Mouse (Mus musculus) embryonic stem cell, embryonic (primary cell): ENCODE measurements around the gene Timm10b.

Experiments used
- CTCF ChIA-PET, 4 experiments: fragments of 300-600 bp in 2 of 4; fragments of 350-600 bp in 2 of 4; sonication (Branson Sonifier 250); formaldehyde crosslinking; loops; one replicate each; lab custom pipeline; 2022; ENCODE audit warnings: inconsistent platforms in 2 of 4; lab: Charles Lee
- POLR2A ChIA-PET, 4 experiments: fragments of 300-600 bp in 2 of 4; fragments of 350-600 bp in 2 of 4; sonication (Branson Sonifier 250); formaldehyde crosslinking; loops; one replicate each; lab custom pipeline; 2022; ENCODE audit warnings: antibody characterized with exemption in 4 of 4, inconsistent platforms in 1 of 4; lab: Charles Lee

The Timm10b gene

DNA sequence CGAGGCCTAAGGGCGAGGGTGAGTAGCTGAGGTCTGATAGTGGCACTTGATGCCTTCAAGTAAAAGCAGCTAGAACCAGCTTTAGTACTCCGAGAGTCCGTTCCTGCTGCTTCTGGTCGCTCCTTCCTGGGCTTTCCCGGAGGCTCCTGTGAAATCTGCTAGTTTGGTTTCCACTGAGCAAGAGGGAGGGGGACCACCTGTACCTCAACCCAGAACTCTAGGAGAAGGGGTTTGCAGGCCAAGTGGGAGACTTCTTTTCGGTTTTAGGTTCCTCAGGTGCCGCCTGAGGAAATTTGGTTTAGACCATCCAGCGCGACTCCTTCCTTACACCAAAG, 6.1 kb upstream of the Timm10b start:
- CTCF ChIA-PET = interaction anchor here in 2 of 4 experiments (1.1 to 1.6 kb wide), 2 partner anchors 17 to 93 kb away, joined by 3 to 16 read pairs; partner anchors contain the start of gene Dnhd1 (in 1 of the 2)
- POLR2A ChIA-PET = interaction anchor here in 3 of 4 experiments (0.6 to 3.1 kb wide), 22 partner anchors 9 to 1576 kb away, joined by 3 to 15 read pairs (median 5); partner anchors contain the start of genes Dnhd1 (in 2 of the 3), Smpd1 (in 2 of the 3), Tpp1 (in 2 of the 3) and Fam160a2 (in 1 of the 3)

- POLR2A ChIA-PET = interaction anchor here in 2 of 4 experiments (0.7 to 3.1 kb wide), 19 partner anchors 10 to 234 kb away, joined by 3 to 15 read pairs (median 5); partner anchors contain the start of genes Dnhd1 (in 2 of the 2), Smpd1 (in 2 of the 2), Tpp1 (in 2 of the 2) and Fam160a2 (in 1 of the 2)
- CTCF ChIA-PET = interaction anchor here in 2 of 4 experiments (0.9 to 1.6 kb wide), 3 partner anchors 16 to 92 kb away, joined by 3 to 16 read pairs (median 6); partner anchors contain the start of gene Dnhd1 (in 1 of the 2)
Observed at GRCm38 (mm10) chr7:105634272-105634920, 5.5 kb upstream of the Timm10b start.

DNA sequence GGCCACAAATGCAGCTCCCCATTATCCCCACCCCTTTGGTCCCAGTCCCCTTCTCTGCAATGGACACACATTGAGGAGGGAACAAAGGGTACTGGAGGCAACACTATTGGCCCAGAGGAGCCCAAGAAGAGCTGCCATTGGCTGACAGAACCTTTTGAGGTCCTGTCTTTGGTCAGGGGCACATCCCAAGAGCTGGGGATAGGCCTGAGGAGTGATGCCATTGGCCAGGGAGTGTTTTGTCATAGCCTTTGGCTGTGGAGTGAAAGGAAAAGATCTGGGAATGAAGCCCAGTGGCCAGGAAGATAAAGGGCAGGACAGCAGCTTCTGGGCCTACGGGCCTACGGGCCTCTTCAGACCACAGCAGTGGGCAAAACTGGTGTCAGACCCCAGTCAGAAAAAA, 4.1 kb upstream of the Timm10b start:
- ChIA-PET CTCF (interaction anchor here in 1 of 4 experiments (1.5 kb wide), 1 partner anchor 15 kb away, joined by 8 read pairs; the partner anchor contains the start of gene Dnhd1), POLR2A (interaction anchor here in 2 of 4 experiments (0.5 to 1.4 kb wide), 5 partner anchors 11 to 183 kb away, joined by 3 to 5 read pairs (median 3); partner anchors contain the start of gene Smpd1 (in 1 of the 2))

DNA sequence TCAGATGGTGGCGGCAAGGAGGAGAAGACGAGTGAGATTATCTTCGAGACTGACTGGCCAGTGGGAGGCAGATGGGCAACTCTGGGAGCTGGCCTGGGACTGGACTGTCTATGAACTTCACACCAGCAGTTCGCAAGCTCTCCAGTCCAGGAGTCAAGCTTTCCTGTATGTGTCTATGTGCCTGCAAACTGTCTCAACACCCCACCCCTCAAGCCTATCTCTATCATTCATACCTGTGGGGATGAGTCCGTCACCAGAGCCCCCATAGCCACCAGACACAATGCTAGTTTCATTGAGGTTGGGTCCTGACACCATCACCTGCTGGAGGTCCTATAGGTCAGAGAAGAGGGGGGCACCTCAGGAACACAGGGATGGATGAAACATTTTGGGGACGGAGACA, 1.1 kb upstream of the Timm10b start:
- CTCF ChIA-PET = interaction anchor here in 2 of 4 experiments (0.8 to 1.0 kb wide), 2 partner anchors 12 kb away, joined by 3 to 5 read pairs; partner anchors contain the start of gene Dnhd1 (in 2 of the 2)
- POLR2A ChIA-PET = interaction anchor here in 1 of 4 experiments (0.5 kb wide), 1 partner anchor 12 kb away, joined by 4 read pairs; the partner anchor contains the start of gene Dnhd1

GRCm38 (mm10) chr7:105639304-105639703, 552 bp upstream of the Timm10b start:
- CTCF ChIA-PET = interaction anchor here in 1 of 4 experiments (1.0 kb wide), 1 partner anchor 11 kb away, joined by 5 read pairs; the partner anchor contains the start of gene Dnhd1
- POLR2A ChIA-PET = interaction anchor here in 2 of 4 experiments (1.3 to 3.9 kb wide), 3 partner anchors 11 to 172 kb away, joined by 3 to 67 read pairs (median 30); partner anchors contain the start of genes Dnhd1 (in 1 of the 2) and Mrpl17 (in 1 of the 2)

GRCm38 (mm10) chr7:105640233-105640893, 507 bp downstream of the Timm10b start, which contains the start of the genes Arfip2 and Gm45799:
Gene Arfip2 (minus strand): TSS chr7:105640416.
Gene Gm45799 (plus strand): TSS chr7:105640552.
- CTCF ChIA-PET = interaction anchor here in 3 of 4 experiments (0.5 to 2.7 kb wide), 5 partner anchors 10 to 171 kb away, joined by 3 to 29 read pairs (median 8); partner anchors contain the start of genes Dnhd1 (in 3 of the 3) and Mrpl17 (in 1 of the 3)
- POLR2A ChIA-PET = interaction anchor here in 3 of 4 experiments (0.8 to 3.9 kb wide), 34 partner anchors 9 to 241 kb away, joined by 3 to 67 read pairs (median 6); partner anchors contain the start of genes Dnhd1 (in 3 of the 3), Ilk (in 2 of the 3), Mrpl17 (in 2 of the 3) and Smpd1 (in 2 of the 3)

GRCm38 (mm10) chr7:105640894-105641255, 1.0 kb downstream of the Timm10b start:
- CTCF ChIA-PET = interaction anchor here in 3 of 4 experiments (0.6 to 2.7 kb wide), 5 partner anchors 10 to 170 kb away, joined by 3 to 29 read pairs (median 6); partner anchors contain the start of genes Dnhd1 (in 3 of the 3) and Mrpl17 (in 1 of the 3)
- POLR2A ChIA-PET = interaction anchor here in 3 of 4 experiments (0.8 to 3.9 kb wide), 36 partner anchors 8 to 241 kb away, joined by 3 to 67 read pairs (median 5); partner anchors contain the start of genes Dnhd1 (in 3 of the 3), Ilk (in 2 of the 3), Mrpl17 (in 2 of the 3) and Smpd1 (in 2 of the 3)

DNA sequence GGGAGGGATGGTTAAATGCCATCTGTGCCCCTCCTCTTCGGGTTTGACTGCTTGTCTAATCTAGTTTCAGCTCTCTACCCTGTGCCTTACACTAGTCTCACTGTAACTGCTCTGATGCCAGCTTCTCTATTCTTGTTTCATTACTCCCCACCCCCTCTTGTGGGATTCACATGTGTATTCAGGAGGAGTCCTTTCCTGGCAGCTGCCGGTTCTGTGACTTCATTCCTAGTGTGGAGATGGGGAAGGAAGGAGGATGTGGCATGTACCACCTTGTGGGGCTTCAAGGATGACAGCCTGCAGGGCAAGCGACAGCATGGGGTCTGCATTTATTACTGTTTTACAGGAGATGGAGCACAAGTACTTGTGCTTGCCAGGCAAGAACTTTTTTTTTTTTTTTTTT, 2.1 kb downstream of the Timm10b start:
- ChIA-PET CTCF (interaction anchor here in 2 of 4 experiments (2.1 to 2.7 kb wide), 2 partner anchors 9 kb away, joined by 14 to 29 read pairs; partner anchors contain the start of gene Dnhd1 (in 2 of the 2)), POLR2A (interaction anchor here in 3 of 4 experiments (0.7 to 3.9 kb wide), 11 partner anchors 8 to 168 kb away, joined by 3 to 67 read pairs (median 3); partner anchors contain the start of gene Dnhd1 (in 3 of the 3))

DNA sequence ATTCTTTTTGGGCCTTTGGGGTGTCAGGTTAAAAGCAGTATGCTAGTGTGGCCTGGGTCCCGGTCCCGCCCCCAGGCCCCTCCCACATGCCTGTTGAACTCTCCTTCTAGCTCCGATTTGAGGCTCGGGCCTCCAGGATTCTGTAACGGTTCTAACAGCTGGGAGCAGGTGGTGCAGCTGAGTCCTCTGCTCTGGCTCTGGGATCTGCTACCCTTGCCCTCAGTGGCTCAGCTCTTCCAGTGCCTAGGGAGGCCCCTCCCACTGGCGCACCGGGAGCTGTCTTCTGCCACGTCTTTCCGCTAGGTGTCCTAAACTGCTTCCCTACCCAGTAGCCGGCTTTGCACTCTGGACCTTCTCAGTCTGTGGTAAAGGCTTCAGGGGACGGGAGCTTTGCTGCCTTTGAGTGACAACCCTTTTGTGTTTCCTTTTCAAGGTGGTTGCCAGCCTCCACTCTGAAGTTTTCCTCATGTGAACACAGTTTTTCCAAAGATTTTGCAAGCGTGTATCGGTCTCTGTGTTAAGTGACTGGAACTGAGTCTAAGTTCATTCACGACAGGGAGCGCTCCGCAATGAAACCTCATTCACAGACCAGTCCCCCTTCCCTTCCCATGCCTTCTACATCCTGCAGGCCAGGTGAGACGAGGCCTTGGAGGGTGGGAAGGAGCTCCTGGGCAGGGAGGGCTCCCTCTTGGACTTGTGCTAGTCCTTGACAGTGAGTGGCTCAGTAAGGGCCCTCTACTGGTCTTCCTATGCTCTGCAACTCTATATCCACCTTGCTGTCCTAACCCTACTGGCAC, 11.0 kb downstream of the Timm10b start, which contains the start of gene Dnhd1:
Gene Dnhd1, plus strand, starts transcription at position 189 of the 797 bp plus-strand sequence.
- POLR2A ChIA-PET = interaction anchor here in 3 of 4 experiments (0.6 to 4.1 kb wide), 37 partner anchors 8 to 1432 kb away, joined by 3 to 67 read pairs (median 4); partner anchors contain the start of genes Arfip2 (in 3 of the 3), Gm45799 (in 3 of the 3), Timm10b (in 3 of the 3) and Ilk (in 2 of the 3)

GRCm38 (mm10) chr7:105685541-105686197, 45.8 kb downstream of the Timm10b start:
- CTCF ChIA-PET = interaction anchor here in 3 of 4 experiments (0.6 to 1.9 kb wide), 4 partner anchors 24 to 35 kb away, joined by 3 to 7 read pairs (median 5); partner anchors contain the start of gene Dnhd1 (in 2 of the 3)

More for the DNA sequence above, 11.0 kb downstream of the Timm10b start, which contains the start of gene Dnhd1:
- CTCF ChIA-PET = interaction anchor here (0.5 to 2.9 kb wide), 60 partner anchors 9 to 1432 kb away, joined by 3 to 29 read pairs (median 4); partner anchors contain the start of genes Arfip2 (in 3 of the 4), Gm45799 (in 3 of the 4), Timm10b (in 3 of the 4) and Taf10 (in 2 of the 4)

GRCm38 (mm10) chr7:105690875-105691274, 51.0 kb downstream of the Timm10b start:
- CTCF ChIA-PET = interaction anchor here in 1 of 4 experiments (0.6 kb wide), 1 partner anchor 143 kb away, joined by 10 read pairs; no protein-coding TSS in a partner anchor

More at GRCm38 (mm10) chr7:105685541-105686197, 45.8 kb downstream of the Timm10b start:
- POLR2A ChIA-PET = interaction anchor here in 2 of 4 experiments (0.5 to 0.7 kb wide), 3 partner anchors 37 to 94 kb away, joined by 3 to 4 read pairs (median 3); no protein-coding TSS in a partner anchor

More at GRCm38 (mm10) chr7:105690875-105691274, 51.0 kb downstream of the Timm10b start:
- POLR2A ChIA-PET = no interaction called here
